In the genomic region with DNA sequence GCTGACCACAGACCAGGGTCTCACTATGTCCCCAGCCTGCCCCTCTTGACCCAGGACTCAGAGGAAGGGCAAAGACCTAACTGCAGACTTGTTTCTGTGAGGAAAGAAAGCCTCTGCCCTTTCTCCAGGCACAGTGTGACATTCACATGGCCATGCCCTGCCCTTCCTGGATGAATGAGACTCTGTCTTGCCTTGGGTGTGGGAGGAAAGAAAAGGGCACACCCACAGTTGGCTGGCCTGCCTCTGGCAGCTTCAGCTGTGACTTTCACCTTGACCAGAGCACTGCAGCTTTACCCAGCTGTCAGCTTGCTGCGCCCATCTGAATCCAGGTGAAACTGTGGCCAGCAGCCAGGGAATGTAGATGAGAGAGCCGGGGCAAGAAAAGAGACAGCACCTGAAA, we compare ENCODE assay signal across 12 mouse cellular contexts. TPM values are rescaled to one million over a fixed set of nuclear protein-coding genes. Genes with fewer than 3 reads are reported as not detected.
A peak's percentile ranks its signal among the peaks of the same experiment; 100 is the strongest.
DNase-seq lines count a peak whose midpoint lies in the region; ATAC-seq and TF ChIP-seq lines count a peak whose summit lies in the region.
"Had no signal": no experiment of that assay in that cellular context is flagged by ENCODE, and none has a peak within 500 bp of the region (broad histone marks: within the 10 kb centered on the region; RNA-seq: fewer than 3 reads in every experiment).

No protein-coding gene starts in this region.

- H3K4me2 ChIP-seq in forebrain, embryonic 16.5 days (ENCODE audit: low read length) = no peak overlapping the region
- H3K4me2 ChIP-seq in midbrain, embryonic 11.5 days = no peak overlapping the region
- no peak overlapping the region for H3K4me2 ChIP-seq in stomach, postnatal 0 days (replicated peaks; ENCODE audit: low read depth)
- H3K4me2 ChIP-seq: embryonic facial prominence, embryonic 13.5 days; liver, embryonic 11.5 days had no signal

- H3K36me3 ChIP-seq in forebrain, embryonic 10.5 days (replicated peaks) = no peaks in the 10 kb centered on the region; the same call in 1 of the 2 replicates
- no peaks in the 10 kb centered on the region for H3K36me3 ChIP-seq in forebrain, embryonic 16.5 days (ENCODE audit: control insufficient read depth, insufficient read depth)
- H3K36me3 ChIP-seq in midbrain, embryonic 10.5 days = no peaks in the 10 kb centered on the region
- no peaks in the 10 kb centered on the region for H3K36me3 ChIP-seq in midbrain, embryonic 11.5 days (ENCODE audit: control insufficient read depth, insufficient read depth, low read length)
- H3K36me3 ChIP-seq in stomach, postnatal 0 days (ENCODE audit: control insufficient read depth, insufficient read depth, low read length) = no peaks in the 10 kb centered on the region
- H3K36me3 ChIP-seq: embryonic facial prominence, embryonic 13.5 days had no signal

- peak overlapping the region; percentile 31; the same call in 1 of the 2 replicates for H3K27ac ChIP-seq in forebrain, embryonic 10.5 days
- no peak overlapping the region for H3K27ac ChIP-seq in forebrain, embryonic 16.5 days (ENCODE audit: low read length)
- peak overlapping the region; percentile 0; the same call in 1 of the 2 replicates for H3K27ac ChIP-seq in midbrain, embryonic 10.5 days (replicated peaks)
- H3K27ac ChIP-seq in midbrain, embryonic 11.5 days (ENCODE audit: low read depth, low read length) = no peak overlapping the region
- H3K27ac ChIP-seq in stomach, postnatal 0 days (replicated peaks) = peak overlapping the region; percentile 67; the same call in 1 of the 2 replicates
- H3K27ac ChIP-seq: embryonic facial prominence, embryonic 13.5 days had no signal

- DNase-seq in forebrain, embryonic 10.5 days (ENCODE audit: extremely low spot score, low spot score) = no peak
- no peak for DNase-seq in midbrain, embryonic 10.5 days (ENCODE audit: low spot score)
- no peak for DNase-seq in midbrain, embryonic 11.5 days (ENCODE audit: low spot score, missing footprints)
- peak; percentile 51 to 63 for DNase-seq in kidney, adult 8-10 months
- DNase-seq in stomach, postnatal 0 days (ENCODE audit: low spot score) = peak; percentile 79
- no peak for DNase-seq in frontal cortex, postnatal 14 days (ENCODE audit: low spot score in 2 of 2)
- DNase-seq: B cell, adult 2 months; cerebellum, adult 18-20 months had no signal

- peaks cover 12% of the 10 kb centered on the region for H3K4me1 ChIP-seq in forebrain, embryonic 10.5 days
- H3K4me1 ChIP-seq in forebrain, embryonic 16.5 days (replicated peaks; ENCODE audit: control insufficient read depth, insufficient read depth, low read length) = no peaks in the 10 kb centered on the region
- peaks cover 24% of the 10 kb centered on the region for H3K4me1 ChIP-seq in midbrain, embryonic 10.5 days
- H3K4me1 ChIP-seq in midbrain, embryonic 11.5 days (ENCODE audit: control insufficient read depth, insufficient read depth, low read length) = no peaks in the 10 kb centered on the region
- H3K4me1 ChIP-seq in stomach, postnatal 0 days (replicated peaks; ENCODE audit: control insufficient read depth, insufficient read depth) = peaks cover 3% of the 10 kb centered on the region; the same call in 1 of the 2 replicates

- WGBS in forebrain, embryonic 10.5 days = 85% methylated on average over 2 of the region's 2 CpGs
- 82% methylated on average over 2 of the region's 2 CpGs for whole genome bisulfite sequencing in forebrain, embryonic 16.5 days
- WGBS in midbrain, embryonic 10.5 days = 91% methylated on average over 2 of the region's 2 CpGs
- 86% methylated on average over 2 of the region's 2 CpGs for WGBS in midbrain, embryonic 11.5 days
- 58% methylated on average over 2 of the region's 2 CpGs for WGBS in stomach, postnatal 0 days

- ATAC-seq in forebrain, embryonic 16.5 days = no peak
- no peak for ATAC-seq in midbrain, embryonic 11.5 days (ENCODE audit: low FRiP score)
- ATAC-seq in stomach, postnatal 0 days (ENCODE audit: low FRiP score, low TSS enrichment) = peak; percentile 85
- no peak for ATAC-seq in megakaryocyte progenitor cell, adult 5-6 weeks (replicated peaks; ENCODE audit: poor library complexity)

- no peak for TF ChIP-seq CTCF in stomach, postnatal 0 days (IDR thresholded peaks at IDR 0.05; ENCODE audit: low read depth)

- TF ChIP-seq EP300 in stomach, postnatal 0 days (optimal IDR thresholded peaks at IDR 0.05) = no peak

- H3K9me3 ChIP-seq in forebrain, embryonic 10.5 days = no peaks in the 10 kb centered on the region
- H3K9me3 ChIP-seq in forebrain, embryonic 16.5 days (ENCODE audit: control insufficient read depth, low read length) = no peaks in the 10 kb centered on the region
- H3K9me3 ChIP-seq in midbrain, embryonic 10.5 days (replicated peaks) = no peaks in the 10 kb centered on the region
- no peaks in the 10 kb centered on the region for H3K9me3 ChIP-seq in midbrain, embryonic 11.5 days (ENCODE audit: control insufficient read depth, low read length)
- H3K9me3 ChIP-seq in stomach, postnatal 0 days (ENCODE audit: control insufficient read depth, low read length) = no peaks in the 10 kb centered on the region
- H3K9me3 ChIP-seq: embryonic facial prominence, embryonic 13.5 days had no signal

- no peaks in the 10 kb centered on the region for H3K27me3 ChIP-seq in forebrain, embryonic 10.5 days (ENCODE audit: poor library complexity, severe bottlenecking)
- H3K27me3 ChIP-seq in forebrain, embryonic 16.5 days (replicated peaks; ENCODE audit: control insufficient read depth, insufficient read depth, low read length) = no peaks in the 10 kb centered on the region
- no peaks in the 10 kb centered on the region for H3K27me3 ChIP-seq in midbrain, embryonic 10.5 days (ENCODE audit: low read depth, poor library complexity, severe bottlenecking)
- H3K27me3 ChIP-seq in midbrain, embryonic 11.5 days (ENCODE audit: control insufficient read depth, insufficient read depth, low read length) = no peaks in the 10 kb centered on the region
- H3K27me3 ChIP-seq in stomach, postnatal 0 days (ENCODE audit: control insufficient read depth, insufficient read depth, low read length) = no peaks in the 10 kb centered on the region; the same call in 1 of the 2 replicates
- H3K27me3 ChIP-seq: embryonic facial prominence, embryonic 13.5 days had no signal

- no peak overlapping the region for H3K4me3 ChIP-seq in forebrain, embryonic 10.5 days
- H3K4me3 ChIP-seq in forebrain, embryonic 16.5 days (replicated peaks; ENCODE audit: low read length) = no peak overlapping the region
- H3K4me3 ChIP-seq in midbrain, embryonic 10.5 days = no peak overlapping the region
- no peak overlapping the region for H3K4me3 ChIP-seq in midbrain, embryonic 11.5 days (ENCODE audit: low read depth, low read length)
- H3K4me3 ChIP-seq in stomach, postnatal 0 days (ENCODE audit: low read depth, low read length) = no peak overlapping the region
- H3K4me3 ChIP-seq: embryonic facial prominence, embryonic 13.5 days had no signal

- H3K9ac ChIP-seq in forebrain, embryonic 16.5 days (replicated peaks; ENCODE audit: low read depth, low read length) = no peak overlapping the region
- H3K9ac ChIP-seq in midbrain, embryonic 11.5 days (ENCODE audit: low read length) = no peak overlapping the region
- no peak overlapping the region for H3K9ac ChIP-seq in stomach, postnatal 0 days (ENCODE audit: low read length)
- H3K9ac ChIP-seq: embryonic facial prominence, embryonic 13.5 days had no signal

RNA-seq across cellular contexts. Expression of a gene that starts 46.9 kb away (rescaled TPM):
- 23.5 and 26.6 TPM in 2 replicates for polyA plus RNA-seq in forebrain, embryonic 10.5 days (2016; fragmentation: Nextera tagmentation; extraction: Ambion mirVana)
- 36.8 and 38.5 TPM in 2 replicates for polyA plus RNA-seq in forebrain, embryonic 16.5 days (2015; fragmentation: Nextera tagmentation; extraction: Ambion mirVana)
- polyA plus RNA-seq in midbrain, embryonic 10.5 days (2016; fragmentation: Nextera tagmentation; extraction: Ambion mirVana) = 26.9 and 28.9 TPM in 2 replicates
- polyA plus RNA-seq in midbrain, embryonic 11.5 days (2014; fragmentation: Nextera tagmentation; extraction: Ambion mirVana) = 33.3 and 33.7 TPM in 2 replicates
- 24.2 and 25.1 TPM in 2 replicates for polyA plus RNA-seq in stomach, postnatal 0 days (2015; fragmentation: Nextera tagmentation; extraction: Ambion mirVana)
- total RNA-seq in megakaryocyte progenitor cell, adult 5-6 weeks (2015) = 44.9 and 48.9 TPM in 2 replicates
- total RNA-seq in megakaryocyte progenitor cell, adult 5-6 weeks (2017) = 23.2 and 25.4 TPM in 2 replicates

Comparison
In these comparisons a context has a peak if more than half of its experiments do, and no peak if none do; other contexts are left out.
1. H3K27ac ChIP-seq: peak in forebrain, embryonic 10.5 days (single experiment), midbrain, embryonic 10.5 days (single experiment) and stomach, postnatal 0 days (single experiment); none in forebrain, embryonic 16.5 days (single experiment) and midbrain, embryonic 11.5 days (single experiment).
2. DNase-seq: peak in kidney, adult 8-10 months (2 of 2) and stomach, postnatal 0 days (single experiment); none in forebrain, embryonic 10.5 days (single experiment), midbrain, embryonic 10.5 days (single experiment), midbrain, embryonic 11.5 days (single experiment) and frontal cortex, postnatal 14 days (0 of 2).